Mouse (Mus musculus) brain, embryonic 14.5 days (tissue): ENCODE results near the gene Eef2kmt.

Source experiments
- CTCF ChIP-seq: fragments of 200-500 bp; IDR thresholded peaks from 2 replicates; pipeline ENCODE4 v1.5.1; 2012; ENCODE audit warnings: inconsistent platforms, mild to moderate bottlenecking, moderate library complexity, borderline replicate concordance; ENCODE audit not compliant: insufficient read depth, insufficient read length; ENCODE audit errors: extremely low read depth
- POLR2A ChIP-seq: fragments of 200-500 bp; IDR thresholded peaks from 2 replicates; pipeline ENCODE4 v1.6.1; 2012; ENCODE audit warnings: mild to moderate bottlenecking, inconsistent platforms, borderline replicate concordance; ENCODE audit not compliant: poor library complexity, insufficient read depth, insufficient read length, severe bottlenecking; ENCODE audit errors: extremely low read depth

DNA sequence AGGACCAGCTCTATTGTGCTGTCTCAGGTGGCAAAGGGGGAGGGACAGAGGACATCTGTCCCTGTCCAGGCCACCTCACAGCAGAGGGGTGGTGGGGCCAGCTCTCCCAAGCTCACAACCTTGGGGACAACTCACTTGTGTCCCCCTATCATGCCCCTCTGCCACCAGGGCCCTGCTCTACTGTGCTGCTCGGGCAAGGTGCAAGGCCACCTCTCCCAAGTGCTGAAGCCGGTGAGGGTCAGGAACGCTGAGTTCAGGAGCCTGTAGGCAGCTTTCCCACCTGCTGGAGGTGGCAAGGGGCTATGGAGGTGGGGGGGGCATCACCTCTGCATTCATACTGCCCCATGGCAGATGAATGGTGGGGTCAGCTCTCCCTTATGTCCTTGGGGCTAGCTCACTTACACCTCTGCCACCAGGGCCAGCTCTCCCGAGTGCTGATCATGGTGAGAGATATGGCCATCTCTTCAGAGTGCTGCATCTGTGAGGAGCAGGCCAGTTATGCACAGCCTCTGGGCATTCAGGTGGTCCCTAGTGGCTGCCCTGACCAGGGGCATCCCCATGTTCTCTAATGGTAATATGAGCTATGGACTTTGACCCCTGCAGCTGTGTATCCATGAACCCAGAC is 15.7 kb upstream of the Eef2kmt start:
- TF ChIP-seq CTCF (no peak), POLR2A (no peak)
